Mouse (Mus musculus): Measurements from ENCODE around the gene Atat1. TPM values are rescaled to one million over a fixed set of nuclear protein-coding genes. Genes with fewer than 3 reads are reported as not detected.

Atat1 gene
- polyA plus RNA-seq, 1 experiment from 2014 or later = 131 TPM

- 94% methylated on average over 4 of the region's 4 CpGs for WGBS
- no peak overlapping the region for H3K27ac ChIP-seq
- no peak for DNase-seq (ENCODE audit: low spot score)
- H3K4me3 ChIP-seq = no peak overlapping the region
- H3K27me3 ChIP-seq (ENCODE audit: low read depth, poor library complexity, severe bottlenecking) = no peaks in the 10 kb centered on the region
- H3K9me3 ChIP-seq (replicated peaks) = no peaks in the 10 kb centered on the region
- H3K36me3 ChIP-seq = peaks cover 76% of the 10 kb centered on the region
- peaks cover 17% of the 10 kb centered on the region for H3K4me1 ChIP-seq
These were observed 13.4 kb upstream of the Atat1 start for GRCm38 (mm10) chr17:35923281-35923680.

GRCm38 (mm10) chr17:35922566-35922965, 12.7 kb upstream of the Atat1 start:
- WGBS = 94% methylated on average over 3 of the region's 3 CpGs
- Histone ChIP-seq H3K27me3 (ENCODE audit: low read depth, poor library complexity, severe bottlenecking) (no peaks in the 10 kb centered on the region), H3K4me3 (no peak overlapping the region), H3K27ac (no peak overlapping the region), H3K36me3 (peaks cover 73% of the 10 kb centered on the region), H3K9me3 (replicated peaks) (no peaks in the 10 kb centered on the region), H3K4me1 (peaks cover 17% of the 10 kb centered on the region)
- DNase-seq (ENCODE audit: low spot score) = no peak

GRCm38 (mm10) chr17:35921710-35922109, 11.8 kb upstream of the Atat1 start:
- Histone ChIP-seq H3K27me3 (ENCODE audit: low read depth, poor library complexity, severe bottlenecking) (no peaks in the 10 kb centered on the region), H3K9me3 (replicated peaks) (no peaks in the 10 kb centered on the region), H3K4me3 (no peak overlapping the region), H3K36me3 (peaks cover 71% of the 10 kb centered on the region), H3K4me1 (peaks cover 17% of the 10 kb centered on the region), H3K27ac (no peak overlapping the region)
- 97% methylated on average over 4 of the region's 4 CpGs for WGBS
- DNase-seq (ENCODE audit: low spot score) = no peak

- Histone ChIP-seq H3K27me3 (ENCODE audit: low read depth, poor library complexity, severe bottlenecking) (no peaks in the 10 kb centered on the region), H3K4me1 (peaks cover 17% of the 10 kb centered on the region), H3K9me3 (replicated peaks) (no peaks in the 10 kb centered on the region), H3K27ac (peak overlapping the region; percentile 56), H3K36me3 (peaks cover 64% of the 10 kb centered on the region), H3K4me3 (no peak overlapping the region)
- no peak for DNase-seq (ENCODE audit: low spot score)
- 84% methylated on average over 5 of the region's 5 CpGs for WGBS
These were observed 11.1 kb upstream of the Atat1 start for GRCm38 (mm10) chr17:35920862-35921562.

- Histone ChIP-seq H3K9me3 (replicated peaks) (no peaks in the 10 kb centered on the region), H3K36me3 (peaks cover 57% of the 10 kb centered on the region), H3K27me3 (ENCODE audit: low read depth, poor library complexity, severe bottlenecking) (no peaks in the 10 kb centered on the region), H3K27ac (no peak overlapping the region; the same call in 1 of the 2 replicates), H3K4me3 (peak overlapping the region; percentile 79; the same call in 1 of the 2 replicates), H3K4me1 (peaks cover 20% of the 10 kb centered on the region)
- 90% methylated on average over 1 of the region's 1 CpGs for WGBS
- DNase-seq (ENCODE audit: low spot score) = no peak
These were observed 10.5 kb upstream of the Atat1 start for GRCm38 (mm10) chr17:35920384-35920783.

- WGBS = 77% methylated on average over 6 of the region's 6 CpGs
- Histone ChIP-seq H3K27me3 (ENCODE audit: low read depth, poor library complexity, severe bottlenecking) (no peaks in the 10 kb centered on the region), H3K4me1 (peaks cover 22% of the 10 kb centered on the region), H3K36me3 (peaks cover 52% of the 10 kb centered on the region), H3K9me3 (replicated peaks) (no peaks in the 10 kb centered on the region), H3K4me3 (peak overlapping the region; percentile 79), H3K27ac (peak overlapping the region; percentile 96; the same call in 1 of the 2 replicates)
- DNase-seq (ENCODE audit: low spot score) = no peak
These were observed 10.0 kb upstream of the Atat1 start for GRCm38 (mm10) chr17:35919864-35920301.

GRCm38 (mm10) chr17:35919060-35919715, 9.3 kb upstream of the Atat1 start:
- peak overlapping the region; percentile 96 for H3K27ac ChIP-seq

GRCm38 (mm10) chr17:35918276-35919059, 8.6 kb upstream of the Atat1 start:
- peak overlapping the region; percentile 96 for H3K27ac ChIP-seq
- H3K36me3 ChIP-seq = peaks cover 49% of the 10 kb centered on the region
- DNase-seq (ENCODE audit: low spot score) = peak; percentile 60
- WGBS = under 1% methylated on average over 11 of the region's 11 CpGs
- peak overlapping the region; percentile 79 for H3K4me3 ChIP-seq
- peaks cover 22% of the 10 kb centered on the region for H3K4me1 ChIP-seq
- no peaks in the 10 kb centered on the region for H3K27me3 ChIP-seq (ENCODE audit: low read depth, poor library complexity, severe bottlenecking)
- no peaks in the 10 kb centered on the region for H3K9me3 ChIP-seq (replicated peaks)

More at GRCm38 (mm10) chr17:35919060-35919715, 9.3 kb upstream of the Atat1 start:
- Histone ChIP-seq H3K36me3 (peaks cover 50% of the 10 kb centered on the region), H3K4me1 (peaks cover 22% of the 10 kb centered on the region), H3K9me3 (replicated peaks) (no peaks in the 10 kb centered on the region), H3K27me3 (ENCODE audit: low read depth, poor library complexity, severe bottlenecking) (no peaks in the 10 kb centered on the region), H3K4me3 (peak overlapping the region; percentile 79)
- peak; percentile 84 for DNase-seq (ENCODE audit: low spot score)
- WGBS = 20% methylated on average over 7 of the region's 7 CpGs

GRCm38 (mm10) chr17:35917463-35918251, 7.8 kb upstream of the Atat1 start:
- Histone ChIP-seq H3K27ac (peak overlapping the region; percentile 96), H3K9me3 (replicated peaks) (no peaks in the 10 kb centered on the region), H3K4me1 (peaks cover 22% of the 10 kb centered on the region), H3K27me3 (ENCODE audit: low read depth, poor library complexity, severe bottlenecking) (no peaks in the 10 kb centered on the region), H3K4me3 (peak overlapping the region; percentile 79), H3K36me3 (peaks cover 49% of the 10 kb centered on the region)
- under 1% methylated on average over 13 of the region's 13 CpGs for WGBS
- peak; percentile 64 for DNase-seq (ENCODE audit: low spot score)

GRCm38 (mm10) chr17:35917143-35917462, 7.2 kb upstream of the Atat1 start:
- Histone ChIP-seq H3K4me1 (peaks cover 22% of the 10 kb centered on the region), H3K9me3 (replicated peaks) (no peaks in the 10 kb centered on the region), H3K36me3 (peaks cover 49% of the 10 kb centered on the region), H3K27me3 (ENCODE audit: low read depth, poor library complexity, severe bottlenecking) (no peaks in the 10 kb centered on the region), H3K27ac (peak overlapping the region; percentile 96), H3K4me3 (peak overlapping the region; percentile 79)
- no peak for DNase-seq (ENCODE audit: low spot score)
- whole genome bisulfite sequencing = 1% methylated on average over 8 of the region's 8 CpGs

GRCm38 (mm10) chr17:35916297-35917142, 6.6 kb upstream of the Atat1 start, which contains the start of the genes Mrps18b and Ppp1r10:
TSS of gene Mrps18b (minus strand) at chr17:35916389.
TSS of gene Ppp1r10 (plus strand) at chr17:35916434.
- H3K4me1 ChIP-seq = peaks cover 22% of the 10 kb centered on the region
- no peaks in the 10 kb centered on the region for H3K9me3 ChIP-seq (replicated peaks)
- peak; percentile 98 for DNase-seq (ENCODE audit: low spot score)
- H3K36me3 ChIP-seq = peaks cover 55% of the 10 kb centered on the region
- H3K27ac ChIP-seq = peak within 1 kb of the TSS; percentile 96
- H3K27me3 ChIP-seq (ENCODE audit: low read depth, poor library complexity, severe bottlenecking) = no peaks in the 10 kb centered on the region
- WGBS = under 1% methylated on average over 83 of the region's 83 CpGs
- H3K4me3 ChIP-seq = peak within 1 kb of the TSS; percentile 79
